Mouse (Mus musculus): Measurements from ENCODE around the gene Cd300ld5. TPM values are rescaled to one million over a fixed set of nuclear protein-coding genes. Genes with fewer than 3 reads are reported as not detected.

Gene Cd300ld5
- 0.23 TPM in 1 of 2 replicates, not detected in the other for polyA plus RNA-seq (2012; rRNA removed)

DNA sequence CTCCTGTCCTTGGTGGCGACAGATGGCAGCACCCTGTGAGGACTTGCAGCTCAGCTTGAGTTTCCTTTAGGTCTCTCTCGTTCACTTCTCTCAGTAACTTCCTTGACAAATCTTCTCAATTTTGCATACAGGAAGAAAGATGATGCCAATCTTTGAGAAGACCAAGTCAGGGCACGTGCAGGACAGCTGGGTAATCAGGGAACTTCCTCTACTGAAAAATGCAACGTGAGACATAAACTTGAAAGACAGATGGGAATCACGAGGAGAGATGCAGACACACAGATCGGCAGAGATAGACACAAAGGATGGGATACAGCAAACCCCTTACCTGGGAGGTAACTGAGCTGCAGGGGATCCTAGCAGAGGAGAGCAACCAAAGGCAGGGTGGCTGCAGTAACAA is at the start of gene Cd300ld5:
TSS of gene Cd300ld5 (minus strand) at position 101 of the 400 bp plus-strand sequence.

GRCm38 (mm10) chr11:115062077-115062476 is 24.5 kb upstream of the Cd300ld5 start, which contains the start of gene Cd300e:
TSS of gene Cd300e (minus strand) at chr11:115062177.

GRCm38 (mm10) chr11:115048259-115048658 is 10.7 kb upstream of the Cd300ld5 start, which contains the start of gene Cd300ld3:
TSS of gene Cd300ld3 (minus strand) at chr11:115048409.

GRCm38 (mm10) chr11:115026912-115027311 is 10.7 kb downstream of the Cd300ld5 start, which contains the start of gene Cd300ld4:
TSS of gene Cd300ld4 (minus strand) at chr11:115027012.

GRCm38 (mm10) chr11:115016093-115016492 is 21.5 kb downstream of the Cd300ld5 start, which contains the start of gene Cd300ld2:
TSS of gene Cd300ld2 (minus strand) at chr11:115016193.

DNA sequence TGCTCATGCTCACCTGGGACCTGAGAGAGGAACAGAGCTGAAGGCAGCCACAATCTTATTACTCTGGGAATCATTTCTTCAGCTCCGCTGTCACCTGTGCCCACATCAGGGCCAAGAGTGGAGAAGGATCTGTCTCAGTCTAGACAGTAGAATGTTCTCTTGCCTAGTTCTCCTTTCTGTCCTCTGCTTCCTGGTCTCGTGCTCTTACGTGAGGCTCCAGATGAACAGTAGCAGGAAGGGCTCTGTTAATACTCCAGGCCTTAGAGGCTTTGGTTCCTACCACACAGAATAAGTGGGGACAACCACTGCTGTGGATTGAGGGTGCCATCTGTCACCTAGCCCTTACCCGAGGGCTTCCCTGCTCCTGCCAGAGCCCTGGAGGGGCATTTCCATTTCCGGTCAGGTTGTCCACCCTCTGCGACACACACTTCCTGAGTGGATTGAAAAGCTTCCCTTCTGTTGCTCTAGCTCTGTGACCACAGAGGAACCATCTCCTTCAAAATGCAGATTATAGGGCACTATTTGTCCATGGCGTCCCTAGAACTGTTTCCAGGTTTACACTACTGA is 36.0 kb downstream of the Cd300ld5 start, which contains the start of gene Cd300c2:
TSS of gene Cd300c2 (minus strand) at position 407 of the 567 bp plus-strand sequence.

DNA sequence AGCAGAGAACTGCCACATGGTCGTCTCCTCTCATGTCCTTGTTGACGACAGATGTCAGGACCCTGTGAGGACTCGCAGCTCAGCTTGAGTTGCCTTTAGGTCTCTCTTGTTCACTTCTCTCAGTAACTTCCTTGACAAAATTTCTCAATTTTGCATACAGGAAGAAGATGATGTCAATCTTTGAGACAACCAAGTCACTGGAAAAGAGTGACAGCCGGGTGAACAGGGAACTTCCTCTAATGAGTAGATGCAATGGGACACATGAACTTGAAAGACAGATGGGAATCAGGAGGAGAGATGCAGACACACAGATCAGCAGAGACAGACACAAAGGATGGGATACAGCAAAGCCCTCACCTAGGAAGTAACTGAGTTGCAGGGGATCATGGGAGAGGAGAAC is 47.8 kb downstream of the Cd300ld5 start, which contains the start of gene Cd300ld:
TSS of gene Cd300ld (minus strand) at position 130 of the 400 bp plus-strand sequence.

Other genes with a start within 250 kb of the Cd300ld5 start
- 38.5 and 71.8 TPM in 2 replicates for gene Btbd17, start 241.8 kb downstream of the Cd300ld5 start, polyA plus RNA-seq (2012; rRNA removed)
- 0.06 and 0.14 TPM in 2 replicates for gene Gpr142, start 238.8 kb downstream of the Cd300ld5 start, polyA plus RNA-seq (2012; rRNA removed)
- 6.5 and 21.2 TPM in 2 replicates for gene Gprc5c, start 186.6 kb downstream of the Cd300ld5 start, polyA plus RNA-seq (2012; rRNA removed)
- 0.88 and 1.5 TPM in 2 replicates for gene Cd300a, start 147.7 kb downstream of the Cd300ld5 start, polyA plus RNA-seq (2012; rRNA removed)
- gene Cd300lb, start 103.4 kb downstream of the Cd300ld5 start, polyA plus RNA-seq (2012; rRNA removed): 0.05 and 0.15 TPM in 2 replicates
- gene Cd300c, start 68.6 kb downstream of the Cd300ld5 start, polyA plus RNA-seq (2012; rRNA removed): 0.08 TPM in 1 of 2 replicates, not detected in the other
- 0.07 and 0.11 TPM in 2 replicates for gene Cd300ld, start 47.8 kb downstream of the Cd300ld5 start, polyA plus RNA-seq (2012; rRNA removed)
- 1.3 and 1.6 TPM in 2 replicates for gene Cd300c2, start 35.9 kb downstream of the Cd300ld5 start, polyA plus RNA-seq (2012; rRNA removed)
- gene Cd300ld2, start 21.6 kb downstream of the Cd300ld5 start, polyA plus RNA-seq (2012; rRNA removed): not detected in 2 replicates
- 0.16 TPM in 1 of 2 replicates, not detected in the other for gene Cd300ld4, start 10.8 kb downstream of the Cd300ld5 start, polyA plus RNA-seq (2012; rRNA removed)
- gene Cd300ld3, start 10.6 kb upstream of the Cd300ld5 start, polyA plus RNA-seq (2012; rRNA removed): 0.23 and 0.45 TPM in 2 replicates
- 0.02 and 0.04 TPM in 2 replicates for gene Cd300e, start 24.4 kb upstream of the Cd300ld5 start, polyA plus RNA-seq (2012; rRNA removed)
- 1.4 and 2.0 TPM in 2 replicates for gene Rab37, start 53.7 kb upstream of the Cd300ld5 start, polyA plus RNA-seq (2012; rRNA removed)
- 0.20 and 0.29 TPM in 2 replicates for gene Cd300lf, start 96.2 kb upstream of the Cd300ld5 start, polyA plus RNA-seq (2012; rRNA removed)
- gene Slc9a3r1, start 125.6 kb upstream of the Cd300ld5 start, polyA plus RNA-seq (2012; rRNA removed): 28.0 and 39.8 TPM in 2 replicates
- gene Tmem104, start 149.7 kb upstream of the Cd300ld5 start, polyA plus RNA-seq (2012; rRNA removed): 3.5 and 5.0 TPM in 2 replicates
- gene Nat9, start 150.1 kb upstream of the Cd300ld5 start, polyA plus RNA-seq (2012; rRNA removed): 20.7 and 23.2 TPM in 2 replicates
- gene Grin2c, start 229.5 kb upstream of the Cd300ld5 start, polyA plus RNA-seq (2012; rRNA removed): 1.1 and 1.7 TPM in 2 replicates
- gene Fdxr, start 239.3 kb upstream of the Cd300ld5 start, polyA plus RNA-seq (2012; rRNA removed): 15.7 and 16.2 TPM in 2 replicates